Mouse (Mus musculus) liver, adult 2 months (tissue): ENCODE measurements at regions not wholly inside any gene's neighbourhood (a gene's known extent, or its start where the extent isn't known, plus 50 kb on each side); places are given as distances from the start of the nearest gene placed in this dataset.

Source experiments
- DNase-seq: peaks from one replicate; pipeline ENCODE4 v3.0.0-alpha.2; 2011; ENCODE audit warnings: low read depth, low spot score; ENCODE audit errors: extremely low read depth
- H3K27ac ChIP-seq: fragments of 200-500 bp; replicated peaks from 2 replicates; pipeline ENCODE4 v1.5.1; 2012; ENCODE audit warnings: low read depth, mild to moderate bottlenecking, control low read depth, inconsistent platforms, low read length; ENCODE audit not compliant: insufficient read depth
- H3K27me3 ChIP-seq: fragments of 200-500 bp; 2 replicates; pipeline ENCODE4 v1.6.1; 2012; ENCODE audit warnings: mild to moderate bottlenecking, moderate library complexity, low read length, inconsistent platforms; ENCODE audit not compliant: control insufficient read depth, insufficient read depth
- H3K36me3 ChIP-seq: fragments of 200-500 bp; 2 replicates; pipeline ENCODE4 v1.6.1; 2012; ENCODE audit warnings: low read length, inconsistent platforms; ENCODE audit not compliant: control insufficient read depth, insufficient read depth
- H3K4me1 ChIP-seq: fragments of 200-500 bp; 2 replicates; pipeline ENCODE4 v1.6.1; 2011; ENCODE audit warnings: low read length; ENCODE audit not compliant: control insufficient read depth, insufficient read depth
- H3K4me3 ChIP-seq: fragments of 200-500 bp; 2 replicates; pipeline ENCODE4 v1.5.1; 2011; ENCODE audit warnings: low read depth, mild to moderate bottlenecking, control low read depth, low read length, moderate library complexity; ENCODE audit not compliant: insufficient read depth
- H3K79me2 ChIP-seq: fragments of 200-500 bp; 2 replicates; pipeline ENCODE4 v1.6.1; 2012; ENCODE audit warnings: inconsistent platforms, mild to moderate bottlenecking, low read length, moderate library complexity; ENCODE audit not compliant: control insufficient read depth, insufficient read depth
- H3K9ac ChIP-seq: fragments of 200-500 bp; 2 replicates; pipeline ENCODE4 v1.6.1; 2012; ENCODE audit warnings: low read depth, mild to moderate bottlenecking, control low read depth, inconsistent platforms, low read length
- CTCF ChIP-seq: fragments of 200-500 bp; IDR thresholded peaks from 2 replicates; pipeline ENCODE4 v1.5.1; 2011; ENCODE audit warnings: low read depth, low read length, control low read depth
- POLR2A ChIP-seq: fragments of 200-500 bp; IDR thresholded peaks from 2 replicates; pipeline ENCODE4 v1.6.1; 2011; ENCODE audit warnings: low read length, control low read depth; ENCODE audit not compliant: insufficient read depth; ENCODE audit errors: extremely low read depth
- WGBS: fragments of 180-500 bp; shearing (Covaris S2); methylation state at CpG from one replicate; pipeline ENCODE4 v1.1.7; 2018; 5-methylcytosine and 5-hydroxymethylcytosine counted together

DNA sequence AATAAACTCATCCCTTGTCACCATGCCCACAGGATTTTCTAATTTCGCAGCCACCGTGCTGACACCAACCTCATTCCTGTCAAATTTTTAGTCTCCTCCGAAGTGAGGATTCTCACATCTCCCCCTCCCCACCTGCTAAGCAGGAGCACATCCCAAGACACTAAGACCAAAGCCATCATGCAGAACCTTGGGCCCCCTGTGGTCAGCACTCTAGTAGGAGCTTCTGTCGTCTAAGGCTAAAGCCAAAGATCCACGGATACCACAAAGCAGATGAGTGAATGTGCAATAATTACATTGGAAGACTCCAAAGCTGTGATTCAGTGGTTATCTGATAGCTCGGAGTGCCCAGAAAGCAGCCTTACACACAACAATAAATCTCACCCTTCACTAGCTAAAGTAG, 283.5 kb downstream of the Basp1 start:
- no peaks in the 10 kb centered on the region for H3K27me3 ChIP-seq
- DNase-seq = no peak
- no peaks in the 10 kb centered on the region for H3K79me2 ChIP-seq
- no peaks in the 10 kb centered on the region for H3K36me3 ChIP-seq
- 80% methylated on average over 6 of the region's 6 CpGs for WGBS
- no peaks in the 10 kb centered on the region for H3K4me1 ChIP-seq
- H3K27ac ChIP-seq = no peak overlapping the region
- TF ChIP-seq POLR2A (no peak), CTCF (no peak)
- H3K9ac ChIP-seq = no peak overlapping the region
- H3K4me3 ChIP-seq = no peak overlapping the region

DNA sequence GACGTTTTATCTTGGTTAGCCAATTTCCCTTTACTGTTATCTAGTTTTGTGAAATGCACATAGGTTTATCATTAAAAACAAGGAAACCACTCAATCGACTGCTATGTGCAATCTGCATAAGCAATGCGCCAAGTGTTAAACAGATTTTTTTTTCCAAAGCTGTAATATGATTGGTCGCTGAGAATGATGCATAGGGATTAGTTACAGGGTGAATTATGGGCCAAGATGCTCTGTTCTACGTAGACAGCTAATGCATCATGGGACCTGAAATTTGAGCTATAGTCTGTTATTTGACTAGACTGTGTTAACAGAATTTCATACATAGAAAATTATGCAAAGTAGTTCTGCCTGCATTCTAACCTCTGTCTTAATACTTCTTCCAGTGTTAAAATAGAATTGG, 284.0 kb downstream of the Basp1 start:
- H3K27me3 ChIP-seq = no peaks in the 10 kb centered on the region
- no peak overlapping the region for H3K9ac ChIP-seq
- no peaks in the 10 kb centered on the region for H3K4me1 ChIP-seq
- no peaks in the 10 kb centered on the region for H3K36me3 ChIP-seq
- H3K4me3 ChIP-seq = no peak overlapping the region
- H3K27ac ChIP-seq = no peak overlapping the region
- no peaks in the 10 kb centered on the region for H3K79me2 ChIP-seq
- WGBS = 79% methylated on average over 5 of the region's 5 CpGs
- no peak for DNase-seq
- no peak for TF ChIP-seq POLR2A
- TF ChIP-seq CTCF = no peak

DNA sequence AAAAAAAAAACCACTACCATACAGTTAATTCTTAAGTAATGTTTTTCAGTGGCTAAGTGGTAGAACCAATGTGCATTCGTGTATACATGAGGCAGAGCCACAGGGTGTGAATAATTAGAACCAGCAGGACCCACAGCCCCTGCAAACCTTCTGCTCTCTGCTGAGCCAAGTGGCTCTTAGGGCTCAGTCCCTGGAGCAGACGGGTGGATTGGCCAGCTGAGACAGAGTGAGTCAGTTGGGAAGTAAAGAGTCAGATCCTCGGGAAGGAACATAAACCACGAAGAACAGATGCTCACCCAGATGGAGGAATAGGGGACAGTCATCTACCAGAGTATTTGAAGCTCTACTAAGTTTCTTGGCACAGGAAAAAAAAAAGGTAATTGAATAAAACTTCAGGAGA, 293.1 kb downstream of the Basp1 start:
- DNase-seq = no peak
- Histone ChIP-seq H3K9ac (no peak overlapping the region), H3K27ac (no peak overlapping the region), H3K4me3 (no peak overlapping the region), H3K4me1 (no peaks in the 10 kb centered on the region), H3K36me3 (no peaks in the 10 kb centered on the region), H3K27me3 (no peaks in the 10 kb centered on the region), H3K79me2 (no peaks in the 10 kb centered on the region)
- TF ChIP-seq POLR2A (no peak), CTCF (no peak)
- 70% methylated on average over 4 of the region's 4 CpGs for WGBS

DNA sequence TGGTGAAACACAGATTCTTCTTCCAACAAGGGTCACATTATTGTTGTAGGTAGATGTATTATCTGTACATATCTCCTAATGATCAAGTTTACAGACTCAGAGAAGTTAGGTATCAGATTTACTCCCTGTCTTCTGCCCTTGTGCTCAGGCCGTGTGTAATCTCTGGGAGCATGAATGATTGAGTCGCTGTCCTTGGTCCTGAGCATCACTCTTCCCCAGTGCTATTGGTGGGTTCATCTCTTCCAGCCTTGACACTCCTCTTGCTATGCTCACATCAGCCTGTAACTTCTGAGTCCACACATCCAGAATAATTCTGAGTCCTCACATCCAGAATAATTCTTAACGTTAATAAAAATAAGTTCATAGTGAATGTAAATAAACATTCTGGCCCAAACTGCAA, 295.6 kb downstream of the Basp1 start:
- H3K79me2 ChIP-seq = no peaks in the 10 kb centered on the region
- no peaks in the 10 kb centered on the region for H3K4me1 ChIP-seq
- H3K36me3 ChIP-seq = no peaks in the 10 kb centered on the region
- H3K4me3 ChIP-seq = no peak overlapping the region
- TF ChIP-seq CTCF = no peak
- TF ChIP-seq POLR2A = no peak
- no peak overlapping the region for H3K27ac ChIP-seq
- H3K9ac ChIP-seq = no peak overlapping the region
- peak; percentile 18 for DNase-seq
- no peaks in the 10 kb centered on the region for H3K27me3 ChIP-seq
- WGBS = 38% methylated on average over 3 of the region's 3 CpGs

DNA sequence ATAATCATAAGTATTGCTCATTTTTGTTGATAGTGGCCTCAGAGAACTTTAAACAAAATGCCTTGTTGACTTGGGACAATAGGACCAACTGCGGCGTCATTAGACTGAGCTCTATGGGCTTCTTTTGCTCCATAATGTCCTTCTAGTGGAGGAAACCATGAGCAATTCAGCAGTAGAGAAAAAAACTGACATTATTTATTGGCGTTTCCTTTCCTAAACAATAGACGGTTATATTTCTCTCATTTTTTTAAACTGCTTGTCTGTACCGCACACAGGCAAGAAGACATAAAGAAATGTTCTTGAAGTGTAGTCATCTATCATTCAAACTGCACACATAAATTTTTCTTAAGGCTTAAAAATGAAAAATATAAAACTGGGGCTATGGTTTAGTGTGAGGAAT, 310.8 kb downstream of the Basp1 start:
- Histone ChIP-seq H3K79me2 (no peaks in the 10 kb centered on the region), H3K27me3 (no peaks in the 10 kb centered on the region), H3K27ac (no peak overlapping the region), H3K9ac (no peak overlapping the region), H3K4me1 (no peaks in the 10 kb centered on the region), H3K36me3 (no peaks in the 10 kb centered on the region), H3K4me3 (no peak overlapping the region)
- no peak for DNase-seq
- WGBS = 83% methylated on average over 5 of the region's 5 CpGs
- TF ChIP-seq CTCF (no peak), POLR2A (no peak)

DNA sequence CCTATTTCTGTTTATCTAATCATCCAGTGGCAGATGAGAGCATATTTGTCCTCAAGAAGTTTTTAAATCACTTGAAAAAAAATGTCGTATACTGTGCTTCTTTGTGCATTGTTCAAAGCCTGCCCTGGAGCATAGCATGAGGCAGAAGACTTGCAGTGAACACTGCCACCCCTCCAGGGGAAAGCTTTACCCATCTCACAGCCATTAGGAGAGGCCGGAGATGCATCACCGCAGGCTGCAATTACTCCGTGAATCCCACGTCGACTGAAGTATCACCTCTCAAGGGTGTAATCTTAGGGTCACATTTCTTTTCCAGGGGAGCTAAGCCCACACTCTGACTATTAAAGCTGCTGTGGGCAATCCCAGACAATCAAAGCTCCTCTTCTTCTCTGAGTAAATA, 319.8 kb downstream of the Basp1 start:
- no peak for DNase-seq
- Histone ChIP-seq H3K4me1 (no peaks in the 10 kb centered on the region), H3K79me2 (no peaks in the 10 kb centered on the region), H3K36me3 (no peaks in the 10 kb centered on the region), H3K27ac (no peak overlapping the region), H3K9ac (no peak overlapping the region), H3K27me3 (no peaks in the 10 kb centered on the region), H3K4me3 (no peak overlapping the region)
- 51% methylated on average over 6 of the region's 6 CpGs for WGBS
- no peak for TF ChIP-seq CTCF
- no peak for TF ChIP-seq POLR2A
